Mouse (Mus musculus): Measurements from ENCODE around the gene Aoc2.
"Not testable (repeated sequence)": the region's sequence is repeated elsewhere in the genome, so short reads cannot be mapped to it uniquely, and the experiment has no call there.

The Aoc2 gene

DNA sequence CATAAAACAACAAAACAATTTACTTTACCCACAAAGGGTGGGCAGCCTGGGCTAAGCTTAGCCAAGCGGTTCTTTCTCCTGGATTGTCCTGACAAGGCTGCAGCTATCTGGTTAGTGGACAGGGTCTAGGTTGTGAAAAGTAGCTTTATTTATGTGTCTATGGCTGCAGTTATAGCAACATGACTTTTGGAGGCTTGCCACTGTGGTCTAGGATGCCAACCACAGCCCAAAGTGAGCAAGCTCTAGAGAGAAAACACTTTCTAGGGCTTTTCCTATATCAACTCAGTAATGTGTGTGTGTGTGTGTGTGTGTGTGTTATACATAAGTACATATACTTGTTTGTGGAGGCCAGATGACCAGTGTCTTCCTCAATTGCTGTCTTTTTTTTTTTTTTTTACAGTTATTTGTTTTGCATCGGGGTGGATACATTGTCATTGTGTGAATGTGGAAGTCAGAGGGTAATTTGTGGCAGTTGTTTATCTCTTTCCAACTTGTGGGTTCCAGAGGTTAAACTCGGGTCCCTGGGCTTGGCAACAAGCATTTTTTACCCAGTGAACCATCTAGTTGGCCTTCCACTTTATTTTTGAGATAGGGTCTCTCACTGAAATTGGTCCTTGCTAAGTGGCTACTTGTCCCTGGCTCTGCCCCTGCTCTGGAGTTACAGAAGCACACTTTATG is 32.8 kb downstream of the Aoc2 start:
- no peak for DNase-seq

DNA sequence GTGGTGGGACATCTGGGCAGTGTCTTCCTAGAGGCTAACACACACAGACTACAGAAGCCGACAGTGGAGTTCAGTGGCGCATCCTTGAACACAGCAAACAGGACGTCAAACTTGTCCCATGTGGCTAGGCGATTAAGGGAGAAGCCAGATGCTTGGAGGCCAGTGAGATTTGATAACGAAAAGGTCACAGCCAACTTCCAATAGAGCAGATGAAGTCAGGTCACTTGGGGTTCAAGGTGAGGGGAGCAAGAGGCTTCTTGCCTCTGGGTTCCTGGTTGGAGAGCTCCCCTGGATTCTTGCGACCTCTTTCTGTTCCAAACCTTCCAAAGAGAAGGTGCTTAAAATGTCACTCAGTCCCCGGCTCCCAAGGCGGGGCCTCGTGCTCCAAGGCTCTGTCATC is 34.9 kb downstream of the Aoc2 start:
- DNase-seq = no peak

- no peak for DNase-seq
These were observed 35.8 kb downstream of the Aoc2 start for GRCm38 (mm10) chr11:101360651-101361113.

GRCm38 (mm10) chr11:101364531-101364931 is 39.7 kb downstream of the Aoc2 start:
- no peak for DNase-seq

- no peak for DNase-seq
These were observed 42.6 kb downstream of the Aoc2 start, which contains the start of gene G6pc for GRCm38 (mm10) chr11:101367326-101367935. Gene G6pc (plus strand): TSS chr11:101367561.

DNA sequence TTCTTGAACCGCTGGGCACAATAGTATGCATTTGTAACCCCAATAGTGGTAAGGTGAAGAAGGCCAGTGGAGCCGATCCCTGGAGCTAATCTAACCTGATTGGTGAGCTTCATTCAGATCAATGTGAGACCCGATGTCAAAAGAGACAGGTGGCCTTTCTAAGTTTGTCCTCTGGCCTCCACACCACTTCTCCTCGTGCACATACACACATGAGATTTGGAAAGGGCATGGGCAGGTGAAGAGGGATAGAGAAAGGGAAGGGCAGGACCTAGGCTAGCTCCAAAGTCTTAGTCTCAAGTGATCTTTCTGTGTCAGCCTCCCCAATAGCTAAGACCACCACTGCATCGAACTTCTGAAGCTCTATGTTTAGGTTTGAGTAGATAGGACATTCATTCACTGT is 45.3 kb downstream of the Aoc2 start:
- DNase-seq = no peak

GRCm38 (mm10) chr11:101374421-101374938 is 49.6 kb downstream of the Aoc2 start:
- no peak for DNase-seq

GRCm38 (mm10) chr11:101378196-101378595 is 53.3 kb downstream of the Aoc2 start:
- DNase-seq = not testable (repeated sequence)

DNA sequence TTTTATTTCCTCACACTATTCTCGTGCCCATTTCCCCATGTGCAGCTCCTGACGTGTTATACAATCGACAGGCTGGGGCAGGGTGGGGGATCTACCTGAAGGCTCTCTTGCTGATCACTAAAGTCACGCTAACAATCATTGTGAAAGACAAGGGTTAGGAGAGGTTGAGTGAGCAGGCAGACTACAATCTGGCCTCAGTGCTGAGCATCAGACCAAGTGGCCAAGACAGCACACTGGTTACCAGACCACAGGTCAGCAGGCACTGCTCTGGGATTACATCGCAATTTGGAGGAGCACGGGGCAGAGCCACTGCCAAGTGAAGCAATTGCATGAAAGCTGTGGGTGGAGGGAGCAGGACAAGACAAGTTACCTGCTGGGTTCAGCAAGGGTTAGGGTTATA is 54.1 kb downstream of the Aoc2 start:
- DNase-seq = no peak

Data from right cerebral cortex, postnatal 25 days (tissue).